Mouse (Mus musculus): ENCODE results near the gene Ccdc82.

DNA sequence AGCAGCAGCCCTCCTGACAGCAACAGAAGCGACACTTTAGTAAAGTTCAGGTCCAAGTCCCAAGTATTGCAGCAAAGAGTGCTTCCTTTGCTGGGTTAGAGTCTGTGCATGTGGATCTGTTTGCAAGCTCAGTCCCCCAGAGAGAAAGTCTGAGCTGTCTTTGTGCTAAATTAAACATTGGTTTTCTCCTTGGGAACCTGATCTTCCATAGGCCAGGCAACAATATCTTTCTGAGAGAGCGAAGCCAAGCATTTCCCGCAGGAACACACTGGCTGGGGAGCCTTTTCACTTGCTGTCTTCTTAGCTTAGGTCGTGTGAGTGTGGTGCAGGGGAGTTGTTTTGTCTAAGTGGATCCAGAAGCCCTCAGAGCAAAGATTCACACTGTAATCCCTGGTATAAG lies 60.5 kb downstream of the Ccdc82 start:
- no peak for TF ChIP-seq GATA1 (IDR thresholded peaks at IDR 0.05; ENCODE audit: borderline replicate concordance, low read length)
- TF ChIP-seq FLI1 (IDR thresholded peaks at IDR 0.05; ENCODE audit: low read length), result no peak

Data from megakaryocyte, embryonic 14.5 days (primary cell).